In the genomic region with DNA sequence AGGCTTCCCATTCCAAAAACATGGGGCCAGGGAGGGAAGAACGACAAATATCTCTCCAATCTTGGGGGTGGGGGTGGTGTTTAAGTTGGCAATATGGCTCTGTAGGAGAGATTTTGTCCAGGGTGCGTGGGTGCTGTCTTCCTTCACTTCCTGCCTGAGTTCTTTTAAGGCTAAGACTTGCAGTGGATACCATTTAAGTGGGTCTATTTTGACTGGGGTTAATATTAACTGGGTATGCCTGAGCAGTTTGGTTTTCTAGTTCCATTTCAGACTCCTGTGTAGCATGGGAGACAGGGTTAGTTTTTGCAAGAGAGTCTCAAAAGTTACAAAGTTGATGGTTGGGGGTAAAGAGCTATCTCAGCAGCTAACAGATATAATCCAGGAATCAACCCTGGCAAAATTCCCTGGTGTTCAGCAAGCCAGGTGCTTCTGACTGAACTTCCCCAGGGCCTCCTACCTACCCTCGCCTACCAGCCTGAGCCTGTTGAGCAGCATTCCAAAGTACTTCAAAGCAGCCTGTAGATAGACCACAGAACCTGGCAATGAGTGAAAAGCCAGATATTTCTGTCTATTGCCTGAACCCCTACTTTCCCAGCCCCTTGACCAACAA, we compare ENCODE assay signal across 15 mouse cellular contexts. TPM values are rescaled to one million over a fixed set of nuclear protein-coding genes. Genes with fewer than 3 reads are reported as not detected.
DNase-seq lines count a peak whose midpoint lies in the region; ATAC-seq lines count a peak whose summit lies in the region.
"Had no signal": no experiment of that assay in that cellular context is flagged by ENCODE, and none has a peak within 500 bp of the region (broad histone marks: within the 10 kb centered on the region; RNA-seq: fewer than 3 reads in every experiment).

No protein-coding gene starts in this region.

- ATAC-seq in embryonic facial prominence, embryonic 13.5 days (ENCODE audit: insufficient number of reproducible peaks, insufficient read depth, low FRiP score, low TSS enrichment, low read depth) = no peak

- no peak overlapping the region for H3K9ac ChIP-seq in embryonic facial prominence, embryonic 13.5 days

- WGBS in embryonic facial prominence, embryonic 13.5 days = 51% methylated on average over 3 of the region's 3 CpGs

- H3K36me3 ChIP-seq in embryonic facial prominence, embryonic 13.5 days = no peaks in the 10 kb centered on the region

- peak overlapping the region; percentile 28; the same call in 1 of the 2 replicates for H3K27ac ChIP-seq in embryonic facial prominence, embryonic 13.5 days
- H3K27ac ChIP-seq: gastrocnemius, adult 2 months had no signal

- no peaks in the 10 kb centered on the region for H3K9me3 ChIP-seq in embryonic facial prominence, embryonic 13.5 days
- H3K9me3 ChIP-seq: megakaryocyte, embryonic 14.5 days had no signal

- no peak overlapping the region for H3K4me2 ChIP-seq in embryonic facial prominence, embryonic 13.5 days

- peak; percentile 10 for DNase-seq in forelimb bud, embryonic 11.5 days (ENCODE audit: low read depth, low spot score)
- peak; percentile 47 for DNase-seq in kidney, postnatal 10 days
- peak; percentile 38 for DNase-seq in lung, postnatal 10 days
- no peak for DNase-seq in B cell, adult 2 months
- DNase-seq in gastrocnemius, postnatal 4 days (ENCODE audit: low spot score in 2 of 2) = no peak
- DNase-seq in c-Kit-positive CD71-positive TER-119-positive erythroid progenitor cells, embryonic 14.5 days (ENCODE audit: low spot score) = no peak
- DNase-seq: cerebellum, postnatal 14 days; gastrocnemius, adult 2 months; thymus, postnatal 25 days had no signal

- H3K4me3 ChIP-seq in embryonic facial prominence, embryonic 13.5 days = no peak overlapping the region
- H3K4me3 ChIP-seq: erythroblast, embryonic 14.5 days; gastrocnemius, adult 2 months; megakaryocyte, embryonic 14.5 days had no signal

- peaks cover 5% of the 10 kb centered on the region; the same call in 1 of the 2 replicates for H3K27me3 ChIP-seq in embryonic facial prominence, embryonic 13.5 days

- peaks cover 6% of the 10 kb centered on the region; the same call in 1 of the 2 replicates for H3K4me1 ChIP-seq in embryonic facial prominence, embryonic 13.5 days
- H3K4me1 ChIP-seq: megakaryocyte, embryonic 14.5 days had no signal

RNA-seq across cellular contexts. Expression of a gene that starts 26.4 kb away (rescaled TPM):
- not detected in 2 replicates for polyA plus RNA-seq in embryonic facial prominence, embryonic 13.5 days (2015; fragmentation: Nextera tagmentation; extraction: Ambion mirVana)
- not detected for total RNA-seq in gastrocnemius, postnatal 4 days (2021)
- total RNA-seq: gastrocnemius, adult 2 months; left cerebral cortex, postnatal 10 days had no signal
- polyA plus RNA-seq: heart, embryonic 16.5 days had no signal

RNA-seq across cellular contexts. Expression of a gene that starts 47.5 kb away (rescaled TPM):
- 0.10 and 0.14 TPM in 2 replicates for polyA plus RNA-seq in embryonic facial prominence, embryonic 13.5 days (2015; fragmentation: Nextera tagmentation; extraction: Ambion mirVana)
- total RNA-seq in gastrocnemius, postnatal 4 days (2021) = under 1 TPM; 0.05 to 0.21 TPM
- total RNA-seq: gastrocnemius, adult 2 months; left cerebral cortex, postnatal 10 days had no signal
- polyA plus RNA-seq: erythroblast, embryonic 14.5 days; heart, embryonic 16.5 days; large intestine, adult 2 months had no signal

Comparison
In these comparisons a context has a peak if more than half of its experiments do, and no peak if none do; other contexts are left out.
1. DNase-seq: peak in forelimb bud, embryonic 11.5 days (single experiment), kidney, postnatal 10 days (single experiment) and lung, postnatal 10 days (single experiment); none in B cell, adult 2 months (0 of 2), gastrocnemius, postnatal 4 days (0 of 2) and c-Kit-positive CD71-positive TER-119-positive erythroid progenitor cells, embryonic 14.5 days (single experiment).